Mouse (Mus musculus): ENCODE results near the gene Selenok.

DNA sequence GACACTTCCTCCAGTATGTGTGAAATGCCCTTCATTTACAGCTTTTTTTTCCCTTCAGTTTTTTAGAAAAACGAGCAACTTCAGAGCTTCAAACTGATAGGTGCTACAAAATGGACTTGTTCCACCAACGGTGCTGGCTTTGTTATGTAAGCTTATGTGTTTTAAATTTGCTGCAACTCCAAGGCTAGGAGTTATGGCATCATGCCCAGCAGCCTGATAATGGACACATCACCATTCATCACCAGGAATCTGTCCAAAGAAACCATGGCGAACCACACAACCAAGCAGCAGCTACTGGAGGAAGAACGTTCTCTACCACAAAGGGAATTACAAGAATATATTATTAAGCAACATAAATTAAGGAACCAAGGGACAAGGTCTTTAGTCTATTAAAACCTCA lies 39.1 kb upstream of the Selenok start:
- TF ChIP-seq POLR2A (IDR thresholded peaks at IDR 0.05; ENCODE audit: insufficient read depth, low read length) (no peak), CTCF (IDR thresholded peaks at IDR 0.05; ENCODE audit: low read depth, low read length) (no peak)
